In the genomic region with DNA sequence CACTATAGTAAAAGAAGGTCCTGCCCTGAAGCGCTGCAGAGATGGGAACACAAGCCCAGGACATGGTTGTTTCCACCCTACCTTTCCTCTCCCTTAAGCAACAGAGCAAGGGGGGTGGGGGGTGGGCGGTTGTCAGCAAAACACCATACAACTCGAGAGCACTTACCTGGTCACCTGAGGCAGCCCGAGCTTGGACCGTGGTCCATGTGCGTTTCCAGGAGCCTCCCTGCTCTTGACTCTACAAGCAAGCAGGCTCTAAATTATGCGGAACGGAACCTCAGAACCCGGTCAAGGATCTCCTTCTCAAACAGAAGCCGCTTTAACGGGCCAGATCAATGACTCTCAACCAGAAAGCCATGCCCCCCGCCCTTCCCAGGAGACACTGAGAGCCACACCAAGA, we compare ENCODE assay signal across 13 mouse cellular contexts. TPM values are rescaled to one million over a fixed set of nuclear protein-coding genes. Genes with fewer than 3 reads are reported as not detected.
DNase-seq lines count a peak whose midpoint lies in the region; ATAC-seq and TF ChIP-seq lines count a peak whose summit lies in the region.
"Had no signal": no experiment of that assay in that cellular context is flagged by ENCODE, and none has a peak within 500 bp of the region (broad histone marks: within the 10 kb centered on the region; RNA-seq: fewer than 3 reads in every experiment).

No protein-coding gene starts in this region.

- H3K9ac ChIP-seq in heart, embryonic 16.5 days (ENCODE audit: low read length) = no peak overlapping the region
- no peak overlapping the region for H3K9ac ChIP-seq in heart, embryonic 11.5 days (ENCODE audit: low read depth, low read length)
- no peak overlapping the region for H3K9ac ChIP-seq in ES-E14 (ENCODE audit: insufficient read depth, low read depth, low read length, poor library complexity, severe bottlenecking)
- H3K9ac ChIP-seq in lung, embryonic 16.5 days (ENCODE audit: low read length) = no peak overlapping the region
- H3K9ac ChIP-seq: limb, embryonic 12.5 days had no signal

- 83% methylated on average over 12 of the region's 12 CpGs for WGBS in heart, embryonic 16.5 days
- WGBS in heart, embryonic 11.5 days (ENCODE audit: insufficient replicate concordance) = 88% methylated on average over 12 of the region's 12 CpGs
- 80% methylated on average over 12 of the region's 12 CpGs for WGBS in lung, adult 2 months
- 56% methylated on average over 12 of the region's 12 CpGs for WGBS in lung, embryonic 16.5 days

- no peaks in the 10 kb centered on the region for H3K9me3 ChIP-seq in heart, embryonic 16.5 days (replicated peaks; ENCODE audit: control insufficient read depth, low read length)
- H3K9me3 ChIP-seq in heart, embryonic 11.5 days (replicated peaks; ENCODE audit: control insufficient read depth, low read length) = no peaks in the 10 kb centered on the region
- peaks cover 3% of the 10 kb centered on the region; the same call in 1 of the 2 replicates for H3K9me3 ChIP-seq in ES-E14 (ENCODE audit: control insufficient read depth, insufficient read depth, low read depth, low read length)
- no peaks in the 10 kb centered on the region for H3K9me3 ChIP-seq in lung, embryonic 16.5 days (ENCODE audit: control insufficient read depth, low read length)
- H3K9me3 ChIP-seq: limb, embryonic 12.5 days; megakaryocyte, embryonic 14.5 days had no signal

- H3K27ac ChIP-seq in heart, embryonic 16.5 days (ENCODE audit: low read length) = peak overlapping the region; percentile 52
- no peak overlapping the region for H3K27ac ChIP-seq in heart, embryonic 11.5 days (ENCODE audit: low read depth, low read length)
- H3K27ac ChIP-seq in ES-E14 (ENCODE audit: insufficient read depth, low read depth, low read length, poor library complexity, severe bottlenecking) = peak overlapping the region; percentile 7; the same call in 1 of the 2 replicates
- peak overlapping the region; percentile 53 for H3K27ac ChIP-seq in lung, embryonic 16.5 days (ENCODE audit: low read length)
- H3K27ac ChIP-seq: limb, embryonic 12.5 days had no signal

- no peaks in the 10 kb centered on the region for H3K27me3 ChIP-seq in heart, embryonic 16.5 days (ENCODE audit: control insufficient read depth, insufficient read depth, low read length)
- no peaks in the 10 kb centered on the region for H3K27me3 ChIP-seq in heart, embryonic 11.5 days (ENCODE audit: control insufficient read depth, insufficient read depth, low read length)
- no peaks in the 10 kb centered on the region for H3K27me3 ChIP-seq in lung, embryonic 16.5 days (ENCODE audit: control insufficient read depth, insufficient read depth, low read depth, low read length)
- H3K27me3 ChIP-seq: limb, embryonic 12.5 days; megakaryocyte, embryonic 14.5 days had no signal

- TF ChIP-seq POLR2A in lung, adult 2 months (IDR thresholded peaks at IDR 0.05; ENCODE audit: borderline replicate concordance, extremely low read depth, low read depth, low read length) = no peak

- peak; percentile 60 to 73 for DNase-seq in lung, adult 18-20 months
- no peak for DNase-seq in lung, adult 2 months
- DNase-seq in ES-E14 (ENCODE audit: low read depth, low spot score) = no peak
- DNase-seq in adrenal gland, postnatal 10 days = no peak
- no peak for DNase-seq in layer of hippocampus, postnatal 14 days (ENCODE audit: low spot score in 2 of 2)
- DNase-seq: cerebellum, postnatal 14 days; retina, postnatal 1 day had no signal

- peaks cover 5% of the 10 kb centered on the region for H3K36me3 ChIP-seq in heart, embryonic 16.5 days (ENCODE audit: control insufficient read depth, insufficient read depth)
- H3K36me3 ChIP-seq in heart, embryonic 11.5 days (ENCODE audit: control insufficient read depth, insufficient read depth, low read length) = peaks cover 4% of the 10 kb centered on the region; the same call in 1 of the 2 replicates
- H3K36me3 ChIP-seq in ES-E14 (ENCODE audit: control insufficient read depth, insufficient read depth, low read length, poor library complexity, severe bottlenecking) = peaks cover 50% of the 10 kb centered on the region
- H3K36me3 ChIP-seq in lung, embryonic 16.5 days (ENCODE audit: control insufficient read depth, insufficient read depth, low read length) = no peaks in the 10 kb centered on the region

- H3K4me2 ChIP-seq in heart, embryonic 16.5 days (ENCODE audit: low read depth, low read length) = no peak overlapping the region
- no peak overlapping the region for H3K4me2 ChIP-seq in heart, embryonic 11.5 days
- no peak overlapping the region for H3K4me2 ChIP-seq in lung, embryonic 16.5 days (ENCODE audit: low read depth, low read length)
- H3K4me2 ChIP-seq: limb, embryonic 12.5 days had no signal

- no peak overlapping the region for H3K4me3 ChIP-seq in heart, embryonic 16.5 days (ENCODE audit: low read length)
- H3K4me3 ChIP-seq in heart, embryonic 11.5 days (ENCODE audit: low read depth, low read length) = no peak overlapping the region
- no peak overlapping the region for H3K4me3 ChIP-seq in lung, adult 2 months (replicated peaks; ENCODE audit: extremely low read depth, low read depth, low read length)
- no peak overlapping the region for H3K4me3 ChIP-seq in ES-E14 (ENCODE audit: insufficient read depth in 1 of 2, low read depth in 1 of 2, low read length in 2 of 2, poor library complexity in 1 of 2, severe bottlenecking in 1 of 2)
- no peak overlapping the region for H3K4me3 ChIP-seq in lung, embryonic 16.5 days (ENCODE audit: low read length)
- H3K4me3 ChIP-seq: limb, embryonic 12.5 days; megakaryocyte, embryonic 14.5 days had no signal

- peaks cover 51% of the 10 kb centered on the region for H3K4me1 ChIP-seq in heart, embryonic 16.5 days (ENCODE audit: control insufficient read depth, insufficient read depth, low read length)
- H3K4me1 ChIP-seq in heart, embryonic 11.5 days (ENCODE audit: control insufficient read depth, insufficient read depth, low read length) = peaks cover 55% of the 10 kb centered on the region
- H3K4me1 ChIP-seq in lung, adult 2 months (ENCODE audit: control insufficient read depth, insufficient read depth, low read length) = peaks cover 18% of the 10 kb centered on the region
- peaks cover 0 to 19% of the 10 kb centered on the region in 2 experiments; a peak in 2 of 4 replicates for H3K4me1 ChIP-seq in ES-E14 (ENCODE audit: control insufficient read depth in 2 of 2, insufficient read depth in 2 of 2, low read length in 2 of 2, poor library complexity in 1 of 2)
- peaks cover 37% of the 10 kb centered on the region for H3K4me1 ChIP-seq in lung, embryonic 16.5 days (replicated peaks; ENCODE audit: control insufficient read depth, insufficient read depth, low read length)

- no peak for TF ChIP-seq CTCF in lung, adult 2 months (IDR thresholded peaks at IDR 0.05; ENCODE audit: insufficient read depth, low read length)

- no peak for ATAC-seq in heart, embryonic 16.5 days (replicated peaks; ENCODE audit: extremely low read depth, insufficient read depth, low FRiP score)
- ATAC-seq in heart, embryonic 11.5 days (replicated peaks; ENCODE audit: insufficient number of reproducible peaks, low FRiP score, low TSS enrichment) = no peak
- ATAC-seq in lung, embryonic 16.5 days (ENCODE audit: low read depth) = no peak
- ATAC-seq: inflammation-experienced regulatory T-cells, adult 6 months had no signal

- in situ Hi-C loops in ES-E14 (cut with MboI; ENCODE audit: low sequenced_read_pairs in 2 of 2, unreplicated experiment in 2 of 2) = no loop called here

TF ChIP-seq in ES-E14, 5 proteins besides CTCF, POLR2A, EP300 and RAD21:
- TF ChIP-seq HCFC1 (IDR thresholded peaks at IDR 0.05; ENCODE audit: borderline replicate concordance, insufficient read depth, low read length) = no peak

RNA-seq across cellular contexts. Expression of a gene that starts 30.6 kb away (rescaled TPM):
- 20.3 and 20.6 TPM in 2 replicates for polyA plus RNA-seq in heart, embryonic 16.5 days (2015; fragmentation: Nextera tagmentation; extraction: Ambion mirVana)
- polyA plus RNA-seq in heart, embryonic 11.5 days (2014; fragmentation: Nextera tagmentation; extraction: Ambion mirVana) = 15.3 and 18.4 TPM in 2 replicates
- polyA plus RNA-seq in lung, adult 2 months (2012; rRNA removed) = 28.6 and 29.5 TPM in 2 replicates
- total RNA-seq in ES-E14 (2012; rRNA removed) = 66.4 and 94.8 TPM in 2 replicates
- polyA plus RNA-seq in lung, embryonic 16.5 days (2015; fragmentation: Nextera tagmentation; extraction: Ambion mirVana) = 15.1 and 16.4 TPM in 2 replicates
- 100 to 1,000 TPM; 149 to 152 TPM for total RNA-seq in adrenal gland, postnatal 10 days (2021)
- 100 to 1,000 TPM; 116 to 121 TPM for total RNA-seq in layer of hippocampus, postnatal 14 days (2021)

Comparison
In these comparisons a context has a peak if more than half of its experiments do, and no peak if none do; other contexts are left out.
1. DNase-seq: peak in lung, adult 18-20 months (2 of 2); none in lung, adult 2 months (single experiment), ES-E14 (single experiment), adrenal gland, postnatal 10 days (single experiment) and layer of hippocampus, postnatal 14 days (0 of 2).